32 mouse cellular contexts compared by ENCODE assay signal in genomic region chr2:31511316-31511715, GRCm38 (mm10). TPM values are rescaled to one million over a fixed set of nuclear protein-coding genes. Genes with fewer than 3 reads are reported as not detected.
DNase-seq lines count a peak whose midpoint lies in the region; TF ChIP-seq lines count a peak whose summit lies in the region.
"Had no signal": no experiment of that assay in that cellular context is flagged by ENCODE, and none has a peak within 500 bp of the region (broad histone marks: within the 10 kb centered on the region; RNA-seq: fewer than 3 reads in every experiment).

No protein-coding gene starts in this region.

- H3K4me1 ChIP-seq in thymus, adult 2 months (replicated peaks; ENCODE audit: control insufficient read depth, insufficient read depth, low read length): no peaks in the 10 kb centered on the region
- H3K4me1 ChIP-seq in kidney, adult 2 months (ENCODE audit: control insufficient read depth, insufficient read depth, low read length): no peaks in the 10 kb centered on the region
- H3K4me1 ChIP-seq: heart, embryonic 15.5 days; intestine, embryonic 15.5 days; lung, embryonic 15.5 days; neural tube, embryonic 13.5 days had no signal

- no peak for TF ChIP-seq CTCF in thymus, adult 2 months (IDR thresholded peaks at IDR 0.05; ENCODE audit: borderline replicate concordance, control insufficient read depth, extremely low read depth, insufficient read depth, low read length, poor library complexity)
- TF ChIP-seq CTCF in kidney, adult 2 months (conservative IDR thresholded peaks at IDR 0.05; ENCODE audit: insufficient read depth, insufficient read length, low read depth, low read length): no peak

- H3K27ac ChIP-seq in thymus, adult 2 months (ENCODE audit: control insufficient read depth, insufficient read depth, low read length): no peak overlapping the region
- H3K27ac ChIP-seq in kidney, adult 2 months (ENCODE audit: insufficient read depth, low read depth, low read length): no peak overlapping the region
- H3K27ac ChIP-seq: embryonic facial prominence, embryonic 15.5 days; forebrain, embryonic 13.5 days; heart, embryonic 10.5 days; heart, embryonic 15.5 days; hindbrain, embryonic 12.5 days; hindbrain, postnatal 0 days; intestine, embryonic 15.5 days; lung, embryonic 15.5 days; midbrain, embryonic 12.5 days; neural tube, embryonic 13.5 days; stomach, postnatal 0 days had no signal

- no peaks in the 10 kb centered on the region for H3K27me3 ChIP-seq in thymus, adult 2 months (ENCODE audit: control insufficient read depth, insufficient read depth, low read length)
- no peaks in the 10 kb centered on the region for H3K27me3 ChIP-seq in kidney, adult 2 months (replicated peaks; ENCODE audit: control insufficient read depth, insufficient read depth, low read length)
- H3K27me3 ChIP-seq: CH12.LX; embryonic facial prominence, embryonic 15.5 days; intestine, embryonic 15.5 days; lung, embryonic 15.5 days had no signal

- 93% methylated on average over 6 of the region's 6 CpGs for WGBS in thymus, adult 2 months
- 55% methylated on average over 6 of the region's 6 CpGs for WGBS in kidney, adult 2 months

- H3K36me3 ChIP-seq in thymus, adult 2 months (ENCODE audit: control insufficient read depth, insufficient read depth, low read length): 0 out of 2 replicates have a peak, but pooled peaks cover 6% of the 10 kb centered on the region
- peaks cover 14% of the 10 kb centered on the region for H3K36me3 ChIP-seq in kidney, adult 2 months (ENCODE audit: control insufficient read depth, insufficient read depth, low read length)
- H3K36me3 ChIP-seq: heart, embryonic 10.5 days; heart, embryonic 15.5 days; hindbrain, embryonic 12.5 days; lung, embryonic 15.5 days; midbrain, embryonic 12.5 days had no signal

- TF ChIP-seq POLR2A in thymus, adult 2 months (IDR thresholded peaks at IDR 0.05; ENCODE audit: control insufficient read depth, extremely low read depth, insufficient read depth, low read length, poor library complexity): no peak
- no peak for TF ChIP-seq POLR2A in kidney, adult 2 months (IDR thresholded peaks at IDR 0.05; ENCODE audit: low read depth, low read length)

- DNase-seq in cerebellum, adult 11 months: peak; percentile 28
- no peak for DNase-seq in cerebellum, postnatal 4 days (ENCODE audit: low spot score in 2 of 2)
- DNase-seq in ovary, postnatal 14 days (ENCODE audit: low spot score): peak; percentile 17
- DNase-seq in ovary, postnatal 10 days (ENCODE audit: low spot score): no peak
- peak; percentile 64 to 72 for DNase-seq in cerebellum, postnatal 10 days
- DNase-seq in kidney, adult 18-20 months: no peak
- no peak for DNase-seq in thymus, adult 2 months
- no peak for DNase-seq in kidney, adult 2 months
- DNase-seq: adrenal gland, adult 2 months; adrenal gland, postnatal 36 days; gastrocnemius, postnatal 10 days; kidney, postnatal 10 days; layer of hippocampus, adult 9-11 months; liver; lung, postnatal 36 days; right cerebral cortex, adult 18-20 months; thymus, adult 18-20 months; thymus, postnatal 36 days had no signal

- H3K4me3 ChIP-seq in thymus, adult 2 months (ENCODE audit: control insufficient read depth, insufficient read depth, low read length): no peak overlapping the region
- no peak overlapping the region for H3K4me3 ChIP-seq in kidney, adult 2 months (ENCODE audit: insufficient read depth, low read depth, low read length)
- H3K4me3 ChIP-seq: embryonic facial prominence, embryonic 15.5 days; forebrain, embryonic 13.5 days; heart, embryonic 10.5 days; heart, embryonic 15.5 days; hindbrain, embryonic 12.5 days; intestine, embryonic 15.5 days; lung, embryonic 15.5 days; megakaryocyte, embryonic 14.5 days; midbrain, embryonic 12.5 days; myocyte; neural tube, embryonic 13.5 days had no signal

RNA-seq across cellular contexts. Expression of gene Ass1, which starts 41.3 kb away (rescaled TPM):
- 36.3 and 46.6 TPM in 2 replicates for polyA plus RNA-seq in thymus, adult 2 months (2012; rRNA removed)
- 2,247 and 2,656 TPM in 2 replicates for polyA plus RNA-seq in kidney, adult 2 months (2012; rRNA removed)

Comparison
In these comparisons a context has a peak if more than half of its experiments do, and no peak if none do; other contexts are left out.
1. DNase-seq: peak in cerebellum, adult 11 months (single experiment), ovary, postnatal 14 days (single experiment) and cerebellum, postnatal 10 days (2 of 2); none in cerebellum, postnatal 4 days (0 of 2), ovary, postnatal 10 days (single experiment), kidney, adult 18-20 months (single experiment), thymus, adult 2 months (single experiment) and kidney, adult 2 months (single experiment).
2. RNA of gene Ass1, which starts 41.3 kb away (polyA plus RNA-seq): 2,247 to 2,656 TPM in kidney, adult 2 months; 36.3 to 46.6 TPM in thymus, adult 2 months; every median in the first group is over 10 times any median in the second.